Mouse (Mus musculus) gastrocnemius, postnatal 4 days (tissue): ENCODE data around the gene Mtif2. TPM values are rescaled to one million over a fixed set of nuclear protein-coding genes. Genes with fewer than 3 reads are reported as not detected.

ENCODE experiments used
- DNase-seq, 2 experiments: peaks; one replicate each; pipeline ENCODE4 v3.0.0; 2021 to 2022; ENCODE audit warnings: low spot score in 2 of 2, mixed read lengths in 2 of 2
- total RNA-seq, 2 experiments: library from RNA; stranded (reverse); gene quantifications; 2 replicates each; pipeline ENCODE4 v1.2.3; 2021

Mtif2 gene
- total RNA-seq, 2 experiments from 2014 or later = 23.8 to 30.8 TPM

DNA sequence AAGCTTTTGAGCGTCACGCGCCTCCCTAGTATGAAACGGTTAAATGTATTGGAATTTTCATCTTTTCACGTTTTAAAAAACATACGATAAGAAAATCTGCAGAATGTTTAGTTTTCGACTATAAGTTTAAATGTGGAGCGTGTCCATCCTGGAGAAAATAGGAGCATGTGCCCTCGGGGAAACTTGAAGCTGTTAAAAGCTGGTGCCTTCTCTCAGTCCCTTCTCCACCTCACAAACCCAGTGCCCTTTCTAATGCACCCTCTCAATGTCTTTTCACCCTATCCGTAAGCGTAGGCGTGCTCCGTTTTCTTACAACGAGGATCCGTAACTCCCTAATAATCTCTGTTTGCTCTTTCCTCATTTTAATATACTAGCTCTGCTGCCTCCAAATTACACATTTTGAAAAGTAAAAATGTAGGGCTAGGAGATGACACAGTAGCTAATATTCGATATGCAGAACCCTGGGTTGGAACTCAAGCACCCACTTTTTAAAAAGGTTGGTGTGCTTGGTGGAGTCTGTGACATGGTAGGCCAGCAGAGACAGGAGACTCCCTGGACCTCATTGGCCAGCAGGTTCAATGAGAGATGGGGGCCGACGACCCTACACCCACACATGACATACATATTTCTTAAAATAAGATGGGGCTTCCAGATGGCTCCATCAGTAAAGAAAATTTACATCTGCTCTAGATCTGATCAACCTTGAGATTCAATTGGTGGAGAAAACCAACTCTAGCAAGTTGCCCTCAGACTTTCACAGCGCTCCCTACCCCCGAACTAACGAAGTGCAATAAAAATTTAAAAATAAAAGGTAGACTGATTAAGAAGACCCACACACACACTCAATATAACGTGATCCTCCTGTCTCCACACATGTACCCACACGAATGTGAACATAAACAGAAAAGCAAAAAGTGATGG is 22.6 kb downstream of the Mtif2 start:
- DNase-seq = peak in 1 of 2 experiments; percentile 9

DNA sequence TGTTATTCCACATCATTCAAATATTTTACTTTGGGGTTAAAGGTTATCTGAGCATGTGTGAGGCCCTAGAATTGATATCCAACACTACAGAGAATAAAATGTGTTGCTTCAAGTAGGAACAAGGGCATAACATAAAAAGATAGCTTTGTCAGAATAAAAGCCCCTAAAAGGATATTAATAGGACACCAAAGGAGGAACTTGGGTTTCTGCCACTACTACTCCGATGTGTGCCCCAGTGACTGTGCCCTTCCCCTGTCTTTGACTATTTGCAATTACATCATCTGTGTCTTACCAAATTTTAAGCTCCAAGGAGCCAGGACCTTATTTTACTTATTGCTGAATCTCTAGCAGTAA is 23.2 kb downstream of the Mtif2 start:
- no peak for DNase-seq

DNA sequence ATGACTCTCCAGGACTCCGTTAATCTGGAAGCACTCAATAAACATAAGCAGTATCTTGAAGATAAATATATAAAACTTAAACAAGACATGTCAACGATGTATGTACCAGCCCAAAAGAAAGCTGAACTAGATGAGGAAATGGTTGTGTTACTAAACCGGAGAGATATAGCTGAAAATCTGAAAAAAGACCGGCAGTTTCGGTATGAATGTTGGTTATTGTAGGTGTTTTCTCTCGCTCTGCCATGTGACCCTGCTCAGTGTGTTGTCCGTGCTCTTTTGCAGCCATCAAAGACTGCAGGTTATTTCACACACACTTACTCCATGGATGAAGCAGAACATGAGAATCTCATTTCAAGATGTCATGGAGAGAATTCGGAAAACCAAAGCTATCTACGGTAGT is 34.2 kb downstream of the Mtif2 start:
- DNase-seq = no peak

DNA sequence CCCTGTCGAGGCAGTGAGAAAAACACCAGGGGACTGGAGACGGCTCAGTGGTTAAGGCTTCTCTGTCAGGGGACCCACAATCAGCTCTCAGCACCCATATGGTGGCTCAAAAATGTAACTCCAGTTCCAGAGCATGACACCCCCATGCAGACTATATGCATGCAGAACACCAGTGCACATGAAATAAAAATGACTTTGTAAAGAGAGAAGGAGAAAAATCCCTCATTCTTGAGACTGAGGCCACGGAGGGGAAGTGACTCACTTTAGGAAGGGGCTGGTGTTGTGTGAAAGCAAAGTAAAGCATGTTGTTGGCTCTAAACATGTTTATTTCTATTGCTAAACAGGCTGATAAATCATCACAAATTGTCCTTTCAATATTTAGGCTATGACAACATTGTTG is 34.8 kb downstream of the Mtif2 start:
- no peak for DNase-seq

DNA sequence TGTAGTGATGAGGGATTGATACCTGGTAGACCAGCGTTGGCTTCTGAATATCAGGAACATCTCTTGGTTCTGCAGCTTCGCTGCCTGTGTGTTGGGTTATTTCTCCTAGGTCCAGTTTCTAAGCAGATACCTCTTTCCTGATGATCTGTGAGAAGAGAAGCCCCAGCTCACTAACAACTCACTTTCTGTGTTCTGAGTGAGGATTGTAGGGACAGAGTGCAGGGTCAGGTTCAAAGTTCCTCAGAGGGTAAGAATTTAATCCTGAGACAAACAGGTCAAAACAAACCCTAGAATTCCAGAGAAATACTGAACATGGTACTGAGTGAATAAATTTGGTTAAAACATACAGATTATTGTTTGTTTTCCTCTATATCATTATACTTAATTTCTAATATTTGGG is 37.2 kb downstream of the Mtif2 start:
- no peak for DNase-seq

DNA sequence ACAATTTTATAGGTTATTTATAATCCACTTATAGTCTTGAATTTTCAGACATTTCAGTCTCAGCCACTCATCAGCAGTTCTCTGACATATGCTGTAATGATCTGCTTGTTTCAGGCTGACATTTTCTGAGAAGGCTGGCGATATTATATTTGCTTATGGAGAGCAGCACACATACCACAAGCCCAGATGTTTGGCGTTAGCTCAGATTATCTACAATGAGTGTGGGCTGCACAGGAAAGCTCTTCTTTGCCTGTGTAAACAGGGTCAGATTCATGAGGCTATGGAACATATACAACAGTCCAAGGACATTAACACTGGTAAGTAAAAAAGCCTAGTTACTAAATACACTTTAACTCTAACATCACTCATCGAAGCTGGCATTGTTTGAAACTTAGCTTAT is 45.3 kb downstream of the Mtif2 start:
- DNase-seq = no peak

DNA sequence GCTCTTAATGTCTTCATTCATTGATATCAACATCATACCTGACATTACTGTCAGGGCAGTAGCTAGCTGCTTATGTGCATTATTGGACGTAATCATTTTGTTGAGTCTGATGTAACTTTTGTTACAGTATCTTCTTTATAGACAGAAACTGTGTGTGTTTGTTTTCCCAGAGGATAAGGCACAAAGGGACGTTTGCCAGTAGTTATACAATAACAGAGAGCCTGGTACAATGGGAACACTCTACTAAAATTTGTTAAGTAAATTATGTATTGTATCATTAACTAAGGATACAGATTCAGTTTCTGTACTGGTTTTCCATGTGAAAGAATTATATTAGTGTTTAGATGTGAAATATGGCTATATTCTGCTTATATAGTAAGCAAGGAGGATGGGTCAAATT is 46.4 kb downstream of the Mtif2 start:
- DNase-seq = no peak

DNA sequence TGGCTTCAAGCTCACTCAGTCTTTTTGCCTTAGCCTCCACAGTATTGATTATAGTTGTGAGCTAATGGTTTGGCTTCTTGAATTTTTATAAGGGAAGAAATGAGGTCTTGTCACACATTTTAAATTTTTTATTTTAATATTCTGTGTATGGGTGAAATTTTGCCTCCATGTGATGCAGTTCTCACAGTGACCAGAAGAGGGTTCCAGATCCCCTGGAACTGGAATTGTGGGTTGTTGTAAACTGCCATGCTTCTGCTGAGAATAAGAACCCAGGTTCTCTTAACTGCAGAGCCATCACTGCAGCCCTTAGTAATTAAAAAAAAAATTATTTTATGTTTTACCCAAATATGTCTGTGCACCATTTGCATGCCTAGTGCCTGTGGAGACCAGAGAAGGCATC is 53.4 kb downstream of the Mtif2 start:
- DNase-seq = no peak

Other genes starting within 250 kb of the Mtif2 start
- 10 to 100 TPM; 24.4 to 26.9 TPM for gene Ccdc88a, start 152.8 kb upstream of the Mtif2 start, total RNA-seq
- gene Prorsd1, start 11.4 kb upstream of the Mtif2 start, total RNA-seq = 10 to 100 TPM; 18.2 to 22.6 TPM
- gene Clhc1, start 21.5 kb downstream of the Mtif2 start, total RNA-seq = under 1 TPM; 0.17 to 0.26 TPM
- gene Rps27a, start 21.7 kb downstream of the Mtif2 start, total RNA-seq = 1,000 to 10,000 TPM; 1,011 to 1,106 TPM
- gene Rtn4, start 166.5 kb downstream of the Mtif2 start, total RNA-seq = 100 to 1,000 TPM; 699 to 725 TPM